Mouse (Mus musculus): ENCODE measurements around the gene Sema6c. TPM values are rescaled to one million over a fixed set of nuclear protein-coding genes. Genes with fewer than 3 reads are reported as not detected.

Gene Sema6c
- total RNA-seq (2023), result 2.3 TPM

GRCm38 (mm10) chr3:95159987-95160963 lies at the start of gene Sema6c:
Sema6c (plus strand) TSS chr3:95160457.

GRCm38 (mm10) chr3:95110911-95111726 lies 49.1 kb upstream of the Sema6c start, which contains the start of gene Vps72:
Vps72 (plus strand) TSS chr3:95111022.

GRCm38 (mm10) chr3:95124246-95124645 lies 36.0 kb upstream of the Sema6c start, which contains the start of gene Tmod4:
Tmod4 (plus strand) TSS chr3:95124476.

GRCm38 (mm10) chr3:95133680-95134101 lies 26.6 kb upstream of the Sema6c start, which contains the start of the genes Scnm1 and Lysmd1:
Scnm1 (minus strand) TSS chr3:95134011.
Lysmd1 (plus strand) TSS chr3:95134088.

GRCm38 (mm10) chr3:95141952-95142616 lies 18.2 kb upstream of the Sema6c start, which contains the start of gene Tnfaip8l2:
Tnfaip8l2 (minus strand) TSS chr3:95142360.

GRCm38 (mm10) chr3:95217255-95218134 lies 57.2 kb downstream of the Sema6c start, which contains the start of gene Gabpb2:
Gabpb2 (minus strand) TSS chr3:95217916.

Other genes starting within 250 kb of the Sema6c start
- gene Selenbp1, start 227.4 kb upstream of the Sema6c start, total RNA-seq (2023), result 1.8 TPM
- 31.4 TPM for gene Rfx5, start 206.4 kb upstream of the Sema6c start, total RNA-seq (2023)
- gene Pi4kb, start 185.7 kb upstream of the Sema6c start, total RNA-seq (2023), result 50.5 TPM
- 68.3 TPM for gene Zfp687, start 145.0 kb upstream of the Sema6c start, total RNA-seq (2023)
- 137 TPM for gene Psmd4, start 117.8 kb upstream of the Sema6c start, total RNA-seq (2023)
- gene Pip5k1a, start 53.5 kb upstream of the Sema6c start, total RNA-seq (2023), result 51.7 TPM
- gene Vps72, start 49.4 kb upstream of the Sema6c start, total RNA-seq (2023), result 52.3 TPM
- gene Tmod4, start 36.0 kb upstream of the Sema6c start, total RNA-seq (2023), result 1.4 TPM
- 86.1 TPM for gene Scnm1, start 26.4 kb upstream of the Sema6c start, total RNA-seq (2023)
- 9.2 TPM for gene Lysmd1, start 26.4 kb upstream of the Sema6c start, total RNA-seq (2023)
- 86.6 TPM for gene Tnfaip8l2, start 18.1 kb upstream of the Sema6c start, total RNA-seq (2023)
- 71.0 TPM for gene Gabpb2, start 57.5 kb downstream of the Sema6c start, total RNA-seq (2023)
- gene Cdc42se1, start 68.3 kb downstream of the Sema6c start, total RNA-seq (2023), result 203 TPM
- gene Mllt11, start 71.7 kb downstream of the Sema6c start, total RNA-seq (2023), result 4.5 TPM
- gene Gm128, start 81.1 kb downstream of the Sema6c start, total RNA-seq (2023), result 0.29 TPM
- not detected for gene Bnipl, start 90.7 kb downstream of the Sema6c start, total RNA-seq (2023)
- gene Mindy1, start 120.9 kb downstream of the Sema6c start, total RNA-seq (2023), result 16.7 TPM
- 5.7 TPM for gene Prune1, start 121.6 kb downstream of the Sema6c start, total RNA-seq (2023)
- 0.29 TPM for gene Anxa9, start 146.7 kb downstream of the Sema6c start, total RNA-seq (2023)
- gene Cers2, start 154.3 kb downstream of the Sema6c start, total RNA-seq (2023), result 101 TPM
- gene Setdb1, start 196.7 kb downstream of the Sema6c start, total RNA-seq (2023), result 30.0 TPM
- gene 4930558C23Rik, start 242.4 kb downstream of the Sema6c start, total RNA-seq (2023), result not detected